Mouse (Mus musculus) CH12F3 (cell line): ENCODE results near the gene Nnat.
"Not testable (repeated sequence)": the region's sequence is repeated elsewhere in the genome, so short reads cannot be mapped to it uniquely, and the experiment has no call there.

Experiments used
- in situ Hi-C: fragments of 300-500 bp; cut with MboI; formaldehyde crosslinking; loops from 2 replicates; pipeline ENCODE4 v1.14.3; 2020; ENCODE audit warnings: low sequenced_read_pairs

Gene Nnat

GRCm38 (mm10) chr2:157585351-157585750, 25.5 kb downstream of the Nnat start:
- in situ Hi-C loops: not testable (repeated sequence)

- in situ Hi-C loops: no loop called here
Observed at GRCm38 (mm10) chr2:157596876-157597566, 37.1 kb downstream of the Nnat start.

- in situ Hi-C loops: loop anchor here (25.0 kb wide), 1 partner anchor 611 kb away; no protein-coding TSS in a partner anchor
Observed at GRCm38 (mm10) chr2:157601435-157601839, 41.6 kb downstream of the Nnat start.

GRCm38 (mm10) chr2:157605025-157605675, 45.3 kb downstream of the Nnat start:
- in situ Hi-C loops: loop anchor here (25.0 kb wide), 1 partner anchor 607 kb away; no protein-coding TSS in a partner anchor

GRCm38 (mm10) chr2:157607542-157608236, 47.8 kb downstream of the Nnat start:
- in situ Hi-C loops: loop anchor here (25.0 kb wide), 1 partner anchor 605 kb away; no protein-coding TSS in a partner anchor

GRCm38 (mm10) chr2:157611735-157612134, 51.9 kb downstream of the Nnat start:
- in situ Hi-C loops: loop anchor here (25.0 kb wide), 1 partner anchor 601 kb away; no protein-coding TSS in a partner anchor
